ENCODE assay signal across 7 mouse cellular contexts in genomic region chr8:72493381-72493780, GRCm38 (mm10). TPM values are rescaled to one million over a fixed set of nuclear protein-coding genes. Genes with fewer than 3 reads are reported as not detected.
DNase-seq lines count a peak whose midpoint lies in the region; ATAC-seq and TF ChIP-seq lines count a peak whose summit lies in the region.

No protein-coding gene starts in this region.

- H3K9me3 ChIP-seq in lung, postnatal 0 days (ENCODE audit: low read length) = no peaks in the 10 kb centered on the region
- no peaks in the 10 kb centered on the region for H3K9me3 ChIP-seq in embryonic facial prominence, embryonic 12.5 days
- no peaks in the 10 kb centered on the region for H3K9me3 ChIP-seq in intestine, embryonic 15.5 days
- no peaks in the 10 kb centered on the region for H3K9me3 ChIP-seq in neural tube, embryonic 14.5 days (ENCODE audit: control insufficient read depth, low read length)

- H3K9ac ChIP-seq in lung, postnatal 0 days (replicated peaks; ENCODE audit: low read depth) = peak overlapping the region; percentile 61
- H3K9ac ChIP-seq in embryonic facial prominence, embryonic 12.5 days = peak overlapping the region; percentile 70
- peak overlapping the region; percentile 58 for H3K9ac ChIP-seq in intestine, embryonic 15.5 days
- H3K9ac ChIP-seq in neural tube, embryonic 14.5 days (replicated peaks; ENCODE audit: low read depth, low read length) = peak overlapping the region; percentile 46

- no peak for DNase-seq in lung, postnatal 0 days (ENCODE audit: low spot score)
- no peak for DNase-seq in lung, postnatal 14 days
- DNase-seq in frontal cortex, adult 2 months (ENCODE audit: extremely low spot score in 1 of 2, low spot score in 1 of 2) = no peak
- DNase-seq in urinary bladder, adult 2 months (ENCODE audit: low spot score) = no peak

- peak overlapping the region; percentile 61 for H3K4me2 ChIP-seq in lung, postnatal 0 days (replicated peaks; ENCODE audit: low read depth, low read length)
- peak overlapping the region; percentile 89 for H3K4me2 ChIP-seq in embryonic facial prominence, embryonic 12.5 days (replicated peaks)
- H3K4me2 ChIP-seq in intestine, embryonic 15.5 days (replicated peaks) = peak overlapping the region; percentile 68
- peak overlapping the region; percentile 92 for H3K4me2 ChIP-seq in neural tube, embryonic 14.5 days (ENCODE audit: low read depth, low read length)

- H3K4me1 ChIP-seq in lung, postnatal 0 days (ENCODE audit: insufficient read depth, low read depth, low read length) = no peaks in the 10 kb centered on the region; the same call in 1 of the 2 replicates
- peaks cover 24% of the 10 kb centered on the region for H3K4me1 ChIP-seq in embryonic facial prominence, embryonic 12.5 days
- peaks cover 21% of the 10 kb centered on the region for H3K4me1 ChIP-seq in intestine, embryonic 15.5 days (replicated peaks)
- H3K4me1 ChIP-seq in neural tube, embryonic 14.5 days (ENCODE audit: control insufficient read depth, insufficient read depth, low read length) = peaks cover 20% of the 10 kb centered on the region

- H3K4me3 ChIP-seq in lung, postnatal 0 days (ENCODE audit: low read depth, low read length) = peak overlapping the region; percentile 95
- H3K4me3 ChIP-seq in embryonic facial prominence, embryonic 12.5 days = peak overlapping the region; percentile 91
- peak overlapping the region; percentile 79 for H3K4me3 ChIP-seq in intestine, embryonic 15.5 days (replicated peaks)
- H3K4me3 ChIP-seq in neural tube, embryonic 14.5 days (ENCODE audit: low read depth, low read length) = peak overlapping the region; percentile 83

- ATAC-seq in lung, postnatal 0 days = no peak
- ATAC-seq in embryonic facial prominence, embryonic 12.5 days (ENCODE audit: insufficient number of reproducible peaks, insufficient read depth, low FRiP score, low TSS enrichment) = no peak
- ATAC-seq in intestine, embryonic 15.5 days = no peak
- no peak for ATAC-seq in neural tube, embryonic 14.5 days (ENCODE audit: low read depth)

- no peaks in the 10 kb centered on the region for H3K27me3 ChIP-seq in lung, postnatal 0 days (replicated peaks; ENCODE audit: insufficient read depth, low read length)
- H3K27me3 ChIP-seq in embryonic facial prominence, embryonic 12.5 days = no peaks in the 10 kb centered on the region
- no peaks in the 10 kb centered on the region for H3K27me3 ChIP-seq in intestine, embryonic 15.5 days (replicated peaks)
- no peaks in the 10 kb centered on the region; the same call in 1 of the 2 replicates for H3K27me3 ChIP-seq in neural tube, embryonic 14.5 days (ENCODE audit: control insufficient read depth, insufficient read depth, low read length)

- 5% methylated on average over 8 of the region's 8 CpGs for WGBS in lung, postnatal 0 days
- 14% methylated on average over 8 of the region's 8 CpGs for WGBS in embryonic facial prominence, embryonic 12.5 days
- 14% methylated on average over 8 of the region's 8 CpGs for WGBS in intestine, embryonic 15.5 days
- WGBS in neural tube, embryonic 14.5 days = 18% methylated on average over 8 of the region's 8 CpGs

- TF ChIP-seq CTCF in lung, postnatal 0 days (IDR thresholded peaks at IDR 0.05) = no peak

- peaks cover 21% of the 10 kb centered on the region for H3K36me3 ChIP-seq in lung, postnatal 0 days (ENCODE audit: insufficient read depth, low read length)
- peaks cover 36% of the 10 kb centered on the region for H3K36me3 ChIP-seq in embryonic facial prominence, embryonic 12.5 days
- peaks cover 19% of the 10 kb centered on the region for H3K36me3 ChIP-seq in intestine, embryonic 15.5 days
- H3K36me3 ChIP-seq in neural tube, embryonic 14.5 days (ENCODE audit: control insufficient read depth, insufficient read depth, low read length) = peaks cover 18% of the 10 kb centered on the region

- no peak for TF ChIP-seq EP300 in lung, postnatal 0 days (IDR thresholded peaks at IDR 0.05)

- H3K27ac ChIP-seq in lung, postnatal 0 days (ENCODE audit: low read length) = peak overlapping the region; percentile 86
- H3K27ac ChIP-seq in embryonic facial prominence, embryonic 12.5 days = peak overlapping the region; percentile 66; the same call in 1 of the 2 replicates
- peak overlapping the region; percentile 59; the same call in 1 of the 2 replicates for H3K27ac ChIP-seq in intestine, embryonic 15.5 days
- 0 out of 2 replicates have a peak overlapping the region, but pooled peaks have one; percentile 75 for H3K27ac ChIP-seq in neural tube, embryonic 14.5 days (ENCODE audit: low read depth, low read length)

RNA-seq across cellular contexts. Expression of gene Slc35e1, which starts 1.0 kb away (rescaled TPM):
- polyA plus RNA-seq in lung, postnatal 0 days (2015; fragmentation: Nextera tagmentation; extraction: Ambion mirVana) = 9.8 and 10.5 TPM in 2 replicates
- 29.4 and 33.0 TPM in 2 replicates for polyA plus RNA-seq in embryonic facial prominence, embryonic 12.5 days (2016; fragmentation: Nextera tagmentation; extraction: Ambion mirVana)
- 17.3 and 19.8 TPM in 2 replicates for polyA plus RNA-seq in intestine, embryonic 15.5 days (2015; fragmentation: Nextera tagmentation; extraction: Ambion mirVana)
- 9.3 and 10.6 TPM in 2 replicates for polyA plus RNA-seq in neural tube, embryonic 14.5 days (2014; fragmentation: Nextera tagmentation; extraction: Ambion mirVana)
- polyA plus RNA-seq in frontal cortex, adult 2 months (2012; rRNA removed) = 31.5 and 32.4 TPM in 2 replicates
- 21.4 and 22.2 TPM in 2 replicates for polyA plus RNA-seq in urinary bladder, adult 2 months (2012; rRNA removed)

RNA-seq across cellular contexts. Expression of gene Cherp, which starts 18.4 kb away (rescaled TPM):
- polyA plus RNA-seq in lung, postnatal 0 days (2015; fragmentation: Nextera tagmentation; extraction: Ambion mirVana) = 17.3 and 18.8 TPM in 2 replicates
- 64.4 and 66.5 TPM in 2 replicates for polyA plus RNA-seq in embryonic facial prominence, embryonic 12.5 days (2016; fragmentation: Nextera tagmentation; extraction: Ambion mirVana)
- polyA plus RNA-seq in intestine, embryonic 15.5 days (2015; fragmentation: Nextera tagmentation; extraction: Ambion mirVana) = 47.4 and 49.6 TPM in 2 replicates
- 42.3 and 49.8 TPM in 2 replicates for polyA plus RNA-seq in neural tube, embryonic 14.5 days (2014; fragmentation: Nextera tagmentation; extraction: Ambion mirVana)
- polyA plus RNA-seq in frontal cortex, adult 2 months (2012; rRNA removed) = 51.4 and 57.2 TPM in 2 replicates
- 27.4 and 38.5 TPM in 2 replicates for polyA plus RNA-seq in urinary bladder, adult 2 months (2012; rRNA removed)

RNA-seq across cellular contexts. Expression of gene 1700030K09Rik, which starts 49.7 kb away (rescaled TPM):
- 7.9 and 9.0 TPM in 2 replicates for polyA plus RNA-seq in lung, postnatal 0 days (2015; fragmentation: Nextera tagmentation; extraction: Ambion mirVana)
- polyA plus RNA-seq in embryonic facial prominence, embryonic 12.5 days (2016; fragmentation: Nextera tagmentation; extraction: Ambion mirVana) = 18.7 and 19.0 TPM in 2 replicates
- polyA plus RNA-seq in intestine, embryonic 15.5 days (2015; fragmentation: Nextera tagmentation; extraction: Ambion mirVana) = 11.8 and 11.9 TPM in 2 replicates
- 15.2 and 16.3 TPM in 2 replicates for polyA plus RNA-seq in neural tube, embryonic 14.5 days (2014; fragmentation: Nextera tagmentation; extraction: Ambion mirVana)
- 9.6 and 10.0 TPM in 2 replicates for polyA plus RNA-seq in frontal cortex, adult 2 months (2012; rRNA removed)
- polyA plus RNA-seq in urinary bladder, adult 2 months (2012; rRNA removed) = 8.7 and 9.3 TPM in 2 replicates

RNA-seq across cellular contexts. Expression of gene Calr3, which starts 49.7 kb away (rescaled TPM):
- polyA plus RNA-seq in lung, postnatal 0 days (2015; fragmentation: Nextera tagmentation; extraction: Ambion mirVana) = 1.0 and 1.2 TPM in 2 replicates
- polyA plus RNA-seq in embryonic facial prominence, embryonic 12.5 days (2016; fragmentation: Nextera tagmentation; extraction: Ambion mirVana) = 1.4 and 1.7 TPM in 2 replicates
- polyA plus RNA-seq in intestine, embryonic 15.5 days (2015; fragmentation: Nextera tagmentation; extraction: Ambion mirVana) = 0.98 and 1.1 TPM in 2 replicates
- 0.59 and 1.3 TPM in 2 replicates for polyA plus RNA-seq in neural tube, embryonic 14.5 days (2014; fragmentation: Nextera tagmentation; extraction: Ambion mirVana)
- 0.58 and 0.61 TPM in 2 replicates for polyA plus RNA-seq in frontal cortex, adult 2 months (2012; rRNA removed)
- polyA plus RNA-seq in urinary bladder, adult 2 months (2012; rRNA removed) = 0.98 and 1.2 TPM in 2 replicates

RNA-seq across cellular contexts. Expression of gene Med26, which starts 54.7 kb away (rescaled TPM):
- polyA plus RNA-seq in lung, postnatal 0 days (2015; fragmentation: Nextera tagmentation; extraction: Ambion mirVana) = 9.5 and 9.6 TPM in 2 replicates
- polyA plus RNA-seq in embryonic facial prominence, embryonic 12.5 days (2016; fragmentation: Nextera tagmentation; extraction: Ambion mirVana) = 22.3 and 23.4 TPM in 2 replicates
- 13.1 and 14.0 TPM in 2 replicates for polyA plus RNA-seq in intestine, embryonic 15.5 days (2015; fragmentation: Nextera tagmentation; extraction: Ambion mirVana)
- 11.4 and 14.6 TPM in 2 replicates for polyA plus RNA-seq in neural tube, embryonic 14.5 days (2014; fragmentation: Nextera tagmentation; extraction: Ambion mirVana)
- polyA plus RNA-seq in frontal cortex, adult 2 months (2012; rRNA removed) = 7.9 and 9.0 TPM in 2 replicates
- 8.9 and 9.8 TPM in 2 replicates for polyA plus RNA-seq in urinary bladder, adult 2 months (2012; rRNA removed)
